21 mouse cellular contexts compared by ENCODE assay signal in the genomic region with DNA sequence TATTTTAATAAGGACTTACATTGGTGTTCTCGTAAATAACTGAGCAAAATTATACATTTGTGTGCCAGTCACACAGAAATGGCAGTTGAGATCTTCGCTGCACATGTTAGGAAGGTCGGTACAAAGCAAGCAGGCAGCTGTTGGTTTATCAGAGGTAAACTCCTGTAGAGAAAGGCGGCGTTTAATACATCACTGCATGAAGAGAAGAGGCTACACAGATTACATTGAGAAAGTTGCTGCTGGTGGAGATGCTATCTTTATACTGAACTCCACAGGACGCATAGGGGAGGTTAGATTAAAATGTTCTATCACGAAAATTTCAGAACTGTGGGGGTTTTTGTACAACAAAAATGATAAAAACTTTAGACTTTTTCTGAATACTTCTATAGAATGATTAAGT. TPM values are rescaled to one million over a fixed set of nuclear protein-coding genes. Genes with fewer than 3 reads are reported as not detected.
DNase-seq lines count a peak whose midpoint lies in the region; ATAC-seq and TF ChIP-seq lines count a peak whose summit lies in the region.
"Had no signal": no experiment of that assay in that cellular context is flagged by ENCODE, and none has a peak within 500 bp of the region (broad histone marks: within the 10 kb centered on the region; RNA-seq: fewer than 3 reads in every experiment).

No protein-coding gene starts in this region.

- ATAC-seq in liver, embryonic 12.5 days: peak; percentile 30; the same call in 1 of the 2 replicates
- no peak for ATAC-seq in liver, embryonic 11.5 days (replicated peaks; ENCODE audit: low FRiP score)
- peak; percentile 76 for ATAC-seq in G1E (ENCODE audit: extremely low read depth, insufficient number of reproducible peaks, low FRiP score, poor library complexity, severe bottlenecking)
- ATAC-seq in megakaryocyte progenitor cell, adult 5-6 weeks (replicated peaks; ENCODE audit: poor library complexity): peak; percentile 85
- ATAC-seq in kidney, embryonic 14.5 days (ENCODE audit: low FRiP score, low TSS enrichment): no peak
- ATAC-seq: forebrain, embryonic 13.5 days; forebrain, embryonic 15.5 days; forebrain, postnatal 0 days had no signal

- DNase-seq in liver, embryonic 11.5 days (ENCODE audit: low spot score): no peak
- DNase-seq in G1E (ENCODE audit: low spot score) (no peak), MEL (ENCODE audit: low read depth, low spot score) (no peak)
- no peak for DNase-seq in layer of hippocampus, adult 18-20 months (ENCODE audit: low spot score in 2 of 2)
- DNase-seq in adrenal gland, adult (ENCODE audit: inconsistent age in 2 of 2, low spot score in 1 of 2): no peak
- DNase-seq: adrenal gland, adult 8-10 months; adrenal gland, postnatal 14 days; adrenal gland, postnatal 36 days; cerebellum, adult 11-12 months; cerebellum, adult 2 months; cerebellum, adult 9-10 months; cerebellum, postnatal 10 days; cerebellum, postnatal 25 days; forebrain, postnatal 0 days had no signal

- no peak overlapping the region for H3K27ac ChIP-seq in liver, embryonic 12.5 days
- no peak overlapping the region for H3K27ac ChIP-seq in liver, embryonic 11.5 days (ENCODE audit: low read depth, low read length)
- no peak overlapping the region for H3K27ac ChIP-seq in MEL (ENCODE audit: control insufficient read depth, low read depth, low read length)
- H3K27ac ChIP-seq in kidney, embryonic 14.5 days (ENCODE audit: low read depth, low read length): no peak overlapping the region
- H3K27ac ChIP-seq: embryonic facial prominence, embryonic 10.5 days; embryonic facial prominence, embryonic 12.5 days; forebrain, embryonic 13.5 days; forebrain, embryonic 15.5 days had no signal

- WGBS in liver, embryonic 12.5 days (ENCODE audit: insufficient replicate concordance): 63% methylated on average over 7 of the region's 7 CpGs
- WGBS in liver, embryonic 11.5 days: 78% methylated on average over 7 of the region's 7 CpGs
- 94% methylated on average over 7 of the region's 7 CpGs for WGBS in kidney, embryonic 14.5 days

- H3K36me3 ChIP-seq in liver, embryonic 12.5 days: peaks cover 17% of the 10 kb centered on the region
- peaks cover 6% of the 10 kb centered on the region; the same call in 1 of the 2 replicates for H3K36me3 ChIP-seq in liver, embryonic 11.5 days (ENCODE audit: control insufficient read depth, insufficient read depth, low read length)
- H3K36me3 ChIP-seq in G1E (replicated peaks) (peaks cover 12% of the 10 kb centered on the region), MEL (ENCODE audit: control insufficient read depth in 1 of 2, insufficient read depth in 2 of 2, low read length in 2 of 2) (peaks cover 3 to 8% of the 10 kb centered on the region in 2 experiments)
- H3K36me3 ChIP-seq in kidney, embryonic 14.5 days (ENCODE audit: control insufficient read depth, insufficient read depth, low read length): peaks cover 10% of the 10 kb centered on the region; the same call in 1 of the 2 replicates

- no peaks in the 10 kb centered on the region for H3K27me3 ChIP-seq in liver, embryonic 12.5 days (replicated peaks)
- no peaks in the 10 kb centered on the region for H3K27me3 ChIP-seq in liver, embryonic 11.5 days (replicated peaks; ENCODE audit: control insufficient read depth, insufficient read depth, low read length)
- H3K27me3 ChIP-seq in G1E (ENCODE audit: insufficient read depth, low read length) (no peaks in the 10 kb centered on the region), MEL (ENCODE audit: control insufficient read depth in 1 of 2, insufficient read depth in 2 of 2, low read length in 2 of 2) (no peaks in the 10 kb centered on the region)
- H3K27me3 ChIP-seq in kidney, embryonic 14.5 days (ENCODE audit: control insufficient read depth, insufficient read depth, low read length): no peaks in the 10 kb centered on the region
- H3K27me3 ChIP-seq: embryonic facial prominence, embryonic 12.5 days; forebrain, embryonic 13.5 days; forebrain, embryonic 15.5 days had no signal

- TF ChIP-seq POLR2A in MEL (IDR thresholded peaks at IDR 0.05; ENCODE audit: control insufficient read depth in 1 of 2, insufficient read depth in 1 of 2, low read depth in 1 of 2, low read length in 2 of 2, poor library complexity in 1 of 2): no peak

- H3K4me1 ChIP-seq in liver, embryonic 12.5 days: no peaks in the 10 kb centered on the region
- no peaks in the 10 kb centered on the region for H3K4me1 ChIP-seq in liver, embryonic 11.5 days (replicated peaks; ENCODE audit: control insufficient read depth, insufficient read depth, low read length)
- H3K4me1 ChIP-seq in G1E (ENCODE audit: insufficient read depth, low read depth, low read length): peaks cover 6% of the 10 kb centered on the region
- no peaks in the 10 kb centered on the region; a peak in 1 of 4 replicates for H3K4me1 ChIP-seq in MEL (ENCODE audit: control insufficient read depth in 1 of 2, insufficient read depth in 2 of 2, low read length in 2 of 2)
- H3K4me1 ChIP-seq in kidney, embryonic 14.5 days (ENCODE audit: control insufficient read depth, insufficient read depth, low read length): no peaks in the 10 kb centered on the region
- H3K4me1 ChIP-seq: embryonic facial prominence, embryonic 10.5 days; embryonic facial prominence, embryonic 12.5 days; forebrain, embryonic 13.5 days; forebrain, embryonic 15.5 days had no signal

- TF ChIP-seq RAD21 in MEL (IDR thresholded peaks at IDR 0.05; ENCODE audit: low read depth, low read length): no peak

- H3K4me3 ChIP-seq in liver, embryonic 12.5 days: no peak overlapping the region
- H3K4me3 ChIP-seq in liver, embryonic 11.5 days (ENCODE audit: low read depth, low read length): no peak overlapping the region
- no peak overlapping the region for H3K4me3 ChIP-seq in G1E (ENCODE audit: low read depth, low read length)
- no peak overlapping the region for H3K4me3 ChIP-seq in MEL (ENCODE audit: control insufficient read depth in 1 of 2, insufficient read depth in 1 of 2, low read depth in 2 of 2, low read length in 2 of 2)
- no peak overlapping the region for H3K4me3 ChIP-seq in kidney, embryonic 14.5 days (ENCODE audit: low read length)
- H3K4me3 ChIP-seq: embryonic facial prominence, embryonic 10.5 days; embryonic facial prominence, embryonic 12.5 days; forebrain, embryonic 13.5 days; forebrain, embryonic 15.5 days had no signal

- peak in 1 of 2 experiments; percentile 19; a peak in 1 of 4 replicates for TF ChIP-seq EP300 in MEL (IDR thresholded peaks at IDR 0.05; ENCODE audit: low read depth in 1 of 2, low read length in 2 of 2)

- H3K9me3 ChIP-seq in liver, embryonic 12.5 days (replicated peaks): no peaks in the 10 kb centered on the region
- no peaks in the 10 kb centered on the region for H3K9me3 ChIP-seq in liver, embryonic 11.5 days (ENCODE audit: control insufficient read depth, low read length)
- H3K9me3 ChIP-seq in G1E (replicated peaks) (no peaks in the 10 kb centered on the region), MEL (replicated peaks; ENCODE audit: insufficient read depth, low read length) (no peaks in the 10 kb centered on the region)
- H3K9me3 ChIP-seq in kidney, embryonic 14.5 days (ENCODE audit: control insufficient read depth, low read length): no peaks in the 10 kb centered on the region
- H3K9me3 ChIP-seq: embryonic facial prominence, embryonic 10.5 days; embryonic facial prominence, embryonic 12.5 days; forebrain, embryonic 13.5 days; forebrain, embryonic 15.5 days had no signal

- no peak overlapping the region for H3K9ac ChIP-seq in liver, embryonic 12.5 days
- H3K9ac ChIP-seq in liver, embryonic 11.5 days (ENCODE audit: low read depth, low read length): no peak overlapping the region
- no peak overlapping the region for H3K9ac ChIP-seq in MEL (ENCODE audit: control insufficient read depth, low read depth, low read length, poor library complexity, severe bottlenecking)
- H3K9ac ChIP-seq in kidney, embryonic 14.5 days (ENCODE audit: low read depth, low read length): no peak overlapping the region
- H3K9ac ChIP-seq: embryonic facial prominence, embryonic 12.5 days; forebrain, embryonic 13.5 days; forebrain, embryonic 15.5 days; forebrain, postnatal 0 days had no signal

- H3K79me2 ChIP-seq in MEL (ENCODE audit: control insufficient read depth, insufficient read depth, low read length, poor library complexity): no peaks in the 10 kb centered on the region

- no peak for TF ChIP-seq CTCF in G1E (IDR thresholded peaks at IDR 0.05; ENCODE audit: low read depth, low read length)
- TF ChIP-seq CTCF in MEL (IDR thresholded peaks at IDR 0.05 in 2 of 3, conservative IDR thresholded peaks at IDR 0.05 in 1 of 3; ENCODE audit: control insufficient read depth in 1 of 3, insufficient read depth in 1 of 3, low read depth in 2 of 3, low read length in 3 of 3, poor library complexity in 1 of 3, severe bottlenecking in 1 of 3): no peak

- no peak overlapping the region for H3K4me2 ChIP-seq in liver, embryonic 12.5 days
- no peak overlapping the region for H3K4me2 ChIP-seq in liver, embryonic 11.5 days
- H3K4me2 ChIP-seq in kidney, embryonic 14.5 days (replicated peaks; ENCODE audit: low read depth, low read length): no peak overlapping the region
- H3K4me2 ChIP-seq: embryonic facial prominence, embryonic 12.5 days; forebrain, embryonic 13.5 days; forebrain, embryonic 15.5 days had no signal

RNA-seq across cellular contexts. Expression of gene Phf14, which starts 52.6 kb away (rescaled TPM):
- polyA plus RNA-seq in liver, embryonic 12.5 days (2016; fragmentation: Nextera tagmentation; extraction: Ambion mirVana): 28.1 and 28.7 TPM in 2 replicates
- polyA plus RNA-seq in liver, embryonic 11.5 days (2014; fragmentation: Nextera tagmentation; extraction: Ambion mirVana): 42.2 and 46.5 TPM in 2 replicates
- total RNA-seq in G1E (2014; fragmentation: Nextera tagmentation): 99.4 and 116 TPM in 2 replicates
- 61.9 and 81.4 TPM in 2 replicates for total RNA-seq in G1E (2017)
- 22.9 and 28.8 TPM in 2 replicates for polyA plus RNA-seq in G1E (2012)
- 23.1 and 25.7 TPM in 2 replicates for total RNA-seq in MEL (2012; rRNA removed)
- polyA plus RNA-seq in MEL (2012; ENCODE audit: insufficient read depth in 1 of 2, insufficient read length in 2 of 2, low read depth in 1 of 2, low replicate concordance in 2 of 2, missing spikeins in 1 of 2): 10 to 100 TPM; 29.6 to 58.7 TPM
- total RNA-seq in megakaryocyte progenitor cell, adult 5-6 weeks (2015): 90.8 and 105 TPM in 2 replicates
- total RNA-seq in megakaryocyte progenitor cell, adult 5-6 weeks (2017): 83.4 and 109 TPM in 2 replicates
- 10 to 100 TPM; 66.5 to 72.1 TPM for total RNA-seq in layer of hippocampus, adult 18-20 months (2021)
- polyA plus RNA-seq in kidney, embryonic 14.5 days (2014; fragmentation: Nextera tagmentation; extraction: Ambion mirVana): 92.6 and 109 TPM in 2 replicates

RNA-seq across cellular contexts. Expression of gene Ndufa4, which starts 52.9 kb away (rescaled TPM):
- polyA plus RNA-seq in liver, embryonic 12.5 days (2016; fragmentation: Nextera tagmentation; extraction: Ambion mirVana): 553 and 579 TPM in 2 replicates
- 761 and 792 TPM in 2 replicates for polyA plus RNA-seq in liver, embryonic 11.5 days (2014; fragmentation: Nextera tagmentation; extraction: Ambion mirVana)
- total RNA-seq in G1E (2014; fragmentation: Nextera tagmentation): 103 and 109 TPM in 2 replicates
- 314 and 347 TPM in 2 replicates for total RNA-seq in G1E (2017)
- polyA plus RNA-seq in G1E (2012): 13.7 and 23.9 TPM in 2 replicates
- 499 and 529 TPM in 2 replicates for total RNA-seq in MEL (2012; rRNA removed)
- 100 to 1,000 TPM in 1 of 2 experiments, not detected in 1; 472 TPM for polyA plus RNA-seq in MEL (2012; ENCODE audit: insufficient read depth in 1 of 2, insufficient read length in 2 of 2, low read depth in 1 of 2, low replicate concordance in 2 of 2, missing spikeins in 1 of 2)
- 690 and 719 TPM in 2 replicates for total RNA-seq in megakaryocyte progenitor cell, adult 5-6 weeks (2015)
- 382 and 561 TPM in 2 replicates for total RNA-seq in megakaryocyte progenitor cell, adult 5-6 weeks (2017)
- total RNA-seq in layer of hippocampus, adult 18-20 months (2021): 100 to 1,000 TPM; 680 to 729 TPM
- polyA plus RNA-seq in kidney, embryonic 14.5 days (2014; fragmentation: Nextera tagmentation; extraction: Ambion mirVana): 1,059 and 1,446 TPM in 2 replicates

Comparison
In these comparisons a context has a peak if more than half of its experiments do, and no peak if none do; other contexts are left out.
1. ATAC-seq: peak in liver, embryonic 12.5 days (single experiment), G1E (single experiment) and megakaryocyte progenitor cell, adult 5-6 weeks (single experiment); none in liver, embryonic 11.5 days (single experiment) and kidney, embryonic 14.5 days (single experiment).